Mouse (Mus musculus) stomach, adult 2 months (tissue): ENCODE results near the gene Enpp7. TPM values are rescaled to one million over a fixed set of nuclear protein-coding genes. Genes with fewer than 3 reads are reported as not detected.

Experiments
- polyA plus RNA-seq: library from polyadenylated mRNA; depleted of rRNA; stranded (reverse); fragments of >200 nt; gene quantifications from 2 replicates; pipeline ENCODE4 v1.2.3, GENCODE M21; 2012; rRNA removed

The Enpp7 gene
- polyA plus RNA-seq = 0.03 and 0.05 TPM in 2 replicates

GRCm38 (mm10) chr11:118987999-118988398 lies at the start of gene Enpp7:
Enpp7 (plus strand) TSS chr11:118988188.

DNA sequence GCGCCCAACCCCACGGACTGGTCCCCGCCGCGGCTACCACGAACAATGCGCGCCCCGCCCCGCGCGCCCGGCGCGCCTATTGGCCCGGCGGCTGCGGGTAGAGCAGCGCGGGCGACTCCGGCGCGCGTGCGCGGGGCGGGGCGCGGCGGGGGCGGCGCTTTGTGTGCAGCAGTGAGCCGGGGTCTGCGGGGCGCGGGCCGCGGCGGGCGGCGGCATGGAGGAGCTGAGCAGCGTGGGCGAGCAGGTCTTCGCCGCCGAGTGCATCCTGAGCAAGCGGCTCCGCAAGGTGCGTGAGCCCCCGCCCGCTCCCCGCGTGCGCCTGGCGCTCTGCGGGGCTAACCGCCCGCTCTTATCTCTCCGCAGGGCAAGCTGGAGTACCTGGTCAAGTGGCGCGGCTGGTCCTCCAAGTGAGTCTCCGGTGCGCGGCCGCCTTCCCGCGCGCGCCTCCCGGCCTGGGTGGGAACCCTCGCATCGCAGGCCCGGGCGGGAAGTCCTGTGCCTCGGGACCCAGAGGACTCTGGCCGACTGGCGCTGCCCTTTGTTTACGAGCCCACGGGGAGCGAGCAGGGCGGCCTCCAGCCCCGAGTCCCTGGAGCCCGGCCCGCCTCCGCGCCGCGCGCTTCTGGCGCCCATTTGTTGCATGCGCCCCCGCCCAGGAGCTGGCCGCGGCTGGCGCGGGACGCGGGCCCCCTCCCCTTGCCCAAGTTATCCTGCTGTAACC lies 35.1 kb downstream of the Enpp7 start, which contains the start of gene Cbx2:
Gene Cbx2 (plus strand): TSS at position 68 of the 721 bp plus-strand sequence.

GRCm38 (mm10) chr11:119040600-119041324 lies 52.8 kb downstream of the Enpp7 start, which contains the start of gene Cbx8:
Cbx8 (minus strand) TSS chr11:119040969.

Other genes starting within 250 kb of the Enpp7 start
- gene Rbfox3, start 76.6 kb upstream of the Enpp7 start, polyA plus RNA-seq = 0.12 and 0.23 TPM in 2 replicates
- 0.92 and 1.7 TPM in 2 replicates for gene Cbx2, start 34.8 kb downstream of the Enpp7 start, polyA plus RNA-seq
- gene Cbx8, start 52.8 kb downstream of the Enpp7 start, polyA plus RNA-seq = 1.4 and 2.6 TPM in 2 replicates
- gene Cbx4, start 98.0 kb downstream of the Enpp7 start, polyA plus RNA-seq = 6.2 and 7.4 TPM in 2 replicates
- 3.9 and 4.4 TPM in 2 replicates for gene Tbc1d16, start 240.3 kb downstream of the Enpp7 start, polyA plus RNA-seq
- 0.10 and 0.18 TPM in 2 replicates for gene Ccdc40, start 240.4 kb downstream of the Enpp7 start, polyA plus RNA-seq